11 mouse cellular contexts compared by ENCODE assay signal in genomic region chr2:64394619-64395294, GRCm38 (mm10).
DNase-seq lines count a peak whose midpoint lies in the region; ATAC-seq and TF ChIP-seq lines count a peak whose summit lies in the region.
"Had no signal": no experiment of that assay in that cellular context is flagged by ENCODE, and none has a peak within 500 bp of the region (broad histone marks: within the 10 kb centered on the region; RNA-seq: fewer than 3 reads in every experiment).

No protein-coding gene starts in this region.

- no peaks in the 10 kb centered on the region for H3K36me3 ChIP-seq in embryonic facial prominence, embryonic 13.5 days
- H3K36me3 ChIP-seq in hindbrain, postnatal 0 days (ENCODE audit: insufficient read depth, low read length), result no peaks in the 10 kb centered on the region
- H3K36me3 ChIP-seq in neural tube, embryonic 12.5 days, result no peaks in the 10 kb centered on the region
- H3K36me3 ChIP-seq in lung, postnatal 0 days (ENCODE audit: insufficient read depth, low read length), result no peaks in the 10 kb centered on the region
- H3K36me3 ChIP-seq in heart, adult 2 months (ENCODE audit: control insufficient read depth, insufficient read depth, low read length), result no peaks in the 10 kb centered on the region
- H3K36me3 ChIP-seq: limb, embryonic 15.5 days had no signal

- 12% methylated on average over 11 of the region's 11 CpGs for WGBS in embryonic facial prominence, embryonic 13.5 days
- WGBS in hindbrain, postnatal 0 days, result 16% methylated on average over 11 of the region's 11 CpGs
- WGBS in neural tube, embryonic 12.5 days, result 19% methylated on average over 11 of the region's 11 CpGs
- 49% methylated on average over 11 of the region's 11 CpGs for WGBS in lung, postnatal 0 days
- 67% methylated on average over 11 of the region's 11 CpGs for WGBS in heart, adult 2 months

- TF ChIP-seq POLR2A in heart, adult 2 months (IDR thresholded peaks at IDR 0.05; ENCODE audit: insufficient read depth, low read depth, low read length), result no peak

- peak; percentile 4 to 11 for DNase-seq in frontal cortex, adult 2 months (ENCODE audit: extremely low spot score in 1 of 2, low spot score in 1 of 2)
- no peak for DNase-seq in frontal cortex, postnatal 14 days (ENCODE audit: low spot score in 2 of 2)
- peak; percentile 46 for DNase-seq in hindbrain, postnatal 0 days (ENCODE audit: low spot score)
- DNase-seq in lung, postnatal 0 days (ENCODE audit: low spot score), result no peak
- no peak for DNase-seq in spleen, adult 12 weeks (ENCODE audit: low spot score)
- no peak for DNase-seq in heart, adult 2 months
- DNase-seq: heart, postnatal 14 days; thymus, adult 18-20 months had no signal

- peak overlapping the region; percentile 30 for H3K4me2 ChIP-seq in embryonic facial prominence, embryonic 13.5 days
- peak overlapping the region; percentile 18; the same call in 1 of the 2 replicates for H3K4me2 ChIP-seq in hindbrain, postnatal 0 days (ENCODE audit: low read depth, low read length)
- H3K4me2 ChIP-seq in neural tube, embryonic 12.5 days (replicated peaks), result peak overlapping the region; percentile 31
- H3K4me2 ChIP-seq in lung, postnatal 0 days (replicated peaks; ENCODE audit: low read depth, low read length), result no peak overlapping the region
- H3K4me2 ChIP-seq: limb, embryonic 15.5 days had no signal

- no peaks in the 10 kb centered on the region for H3K27me3 ChIP-seq in embryonic facial prominence, embryonic 13.5 days
- H3K27me3 ChIP-seq in hindbrain, postnatal 0 days (ENCODE audit: insufficient read depth, low read length), result no peaks in the 10 kb centered on the region
- no peaks in the 10 kb centered on the region for H3K27me3 ChIP-seq in neural tube, embryonic 12.5 days (replicated peaks)
- H3K27me3 ChIP-seq in lung, postnatal 0 days (replicated peaks; ENCODE audit: insufficient read depth, low read length), result no peaks in the 10 kb centered on the region
- no peaks in the 10 kb centered on the region; the same call in 1 of the 2 replicates for H3K27me3 ChIP-seq in heart, adult 2 months (ENCODE audit: control insufficient read depth, insufficient read depth, low read length)
- H3K27me3 ChIP-seq: limb, embryonic 15.5 days had no signal

- H3K79me2 ChIP-seq in heart, adult 2 months (replicated peaks; ENCODE audit: control insufficient read depth, insufficient read depth, low read length), result no peaks in the 10 kb centered on the region

- 0 out of 2 replicates have a peak overlapping the region, but pooled peaks have one; percentile 22 for H3K27ac ChIP-seq in embryonic facial prominence, embryonic 13.5 days
- H3K27ac ChIP-seq in hindbrain, postnatal 0 days, result no peak overlapping the region
- peak overlapping the region; percentile 8; the same call in 1 of the 2 replicates for H3K27ac ChIP-seq in neural tube, embryonic 12.5 days
- no peak overlapping the region for H3K27ac ChIP-seq in lung, postnatal 0 days (ENCODE audit: low read length)
- H3K27ac ChIP-seq in heart, adult 2 months, result no peak overlapping the region
- H3K27ac ChIP-seq: limb, embryonic 15.5 days had no signal

- H3K4me3 ChIP-seq in embryonic facial prominence, embryonic 13.5 days, result no peak overlapping the region
- H3K4me3 ChIP-seq in hindbrain, postnatal 0 days (ENCODE audit: low read length), result no peak overlapping the region
- no peak overlapping the region for H3K4me3 ChIP-seq in neural tube, embryonic 12.5 days
- no peak overlapping the region for H3K4me3 ChIP-seq in lung, postnatal 0 days (ENCODE audit: low read depth, low read length)
- H3K4me3 ChIP-seq in heart, adult 2 months, result no peak overlapping the region
- H3K4me3 ChIP-seq: limb, embryonic 15.5 days had no signal

- peak; percentile 56; the same call in 1 of the 2 replicates for ATAC-seq in embryonic facial prominence, embryonic 13.5 days (ENCODE audit: insufficient number of reproducible peaks, insufficient read depth, low FRiP score, low TSS enrichment, low read depth)
- peak; percentile 86 for ATAC-seq in hindbrain, postnatal 0 days
- peak; percentile 85 for ATAC-seq in neural tube, embryonic 12.5 days (ENCODE audit: low FRiP score, low read depth)
- no peak for ATAC-seq in lung, postnatal 0 days

- intact Hi-C loops in heart, adult 2 months (cut with DNase I), result no loop called here

- no peaks in the 10 kb centered on the region for H3K9me3 ChIP-seq in embryonic facial prominence, embryonic 13.5 days
- H3K9me3 ChIP-seq in hindbrain, postnatal 0 days (ENCODE audit: low read length), result no peaks in the 10 kb centered on the region
- H3K9me3 ChIP-seq in neural tube, embryonic 12.5 days, result no peaks in the 10 kb centered on the region
- no peaks in the 10 kb centered on the region for H3K9me3 ChIP-seq in lung, postnatal 0 days (ENCODE audit: low read length)
- H3K9me3 ChIP-seq: limb, embryonic 15.5 days had no signal

- TF ChIP-seq EP300 in lung, postnatal 0 days (IDR thresholded peaks at IDR 0.05), result no peak
- no peak for TF ChIP-seq EP300 in heart, adult 2 months (IDR thresholded peaks at IDR 0.05; ENCODE audit: insufficient read depth, low read depth, low read length)

- H3K9ac ChIP-seq in embryonic facial prominence, embryonic 13.5 days, result no peak overlapping the region
- no peak overlapping the region for H3K9ac ChIP-seq in hindbrain, postnatal 0 days (replicated peaks; ENCODE audit: low read length)
- H3K9ac ChIP-seq in neural tube, embryonic 12.5 days, result no peak overlapping the region
- H3K9ac ChIP-seq in lung, postnatal 0 days (replicated peaks; ENCODE audit: low read depth), result no peak overlapping the region
- H3K9ac ChIP-seq in heart, adult 2 months (ENCODE audit: low read depth, low read length), result no peak overlapping the region
- H3K9ac ChIP-seq: limb, embryonic 15.5 days had no signal

- TF ChIP-seq CTCF in hindbrain, postnatal 0 days (IDR thresholded peaks at IDR 0.05; ENCODE audit: low read depth), result no peak
- no peak for TF ChIP-seq CTCF in lung, postnatal 0 days (IDR thresholded peaks at IDR 0.05)
- TF ChIP-seq CTCF in heart, adult 2 months (IDR thresholded peaks at IDR 0.05), result no peak

- peaks cover 11% of the 10 kb centered on the region for H3K4me1 ChIP-seq in embryonic facial prominence, embryonic 13.5 days
- no peaks in the 10 kb centered on the region for H3K4me1 ChIP-seq in hindbrain, postnatal 0 days (ENCODE audit: insufficient read depth, low read length)
- H3K4me1 ChIP-seq in neural tube, embryonic 12.5 days, result 0 out of 2 replicates have a peak, but pooled peaks cover 7% of the 10 kb centered on the region
- H3K4me1 ChIP-seq in lung, postnatal 0 days (ENCODE audit: insufficient read depth, low read depth, low read length), result no peaks in the 10 kb centered on the region
- no peaks in the 10 kb centered on the region for H3K4me1 ChIP-seq in heart, adult 2 months (ENCODE audit: control insufficient read depth, insufficient read depth, low read length)
- H3K4me1 ChIP-seq: limb, embryonic 15.5 days had no signal

Comparison
In these comparisons a context has a peak if more than half of its experiments do, and no peak if none do; other contexts are left out.
1. DNase-seq: peak in frontal cortex, adult 2 months (2 of 2) and hindbrain, postnatal 0 days (single experiment); none in frontal cortex, postnatal 14 days (0 of 2), lung, postnatal 0 days (single experiment), spleen, adult 12 weeks (single experiment) and heart, adult 2 months (0 of 2).
2. H3K27ac ChIP-seq: peak in embryonic facial prominence, embryonic 13.5 days (single experiment) and neural tube, embryonic 12.5 days (single experiment); none in hindbrain, postnatal 0 days (single experiment), lung, postnatal 0 days (single experiment) and heart, adult 2 months (single experiment).